Mouse (Mus musculus) neural tube, embryonic 11.5 days (tissue): ENCODE data around the gene Sptbn1. TPM values are rescaled to one million over a fixed set of nuclear protein-coding genes. Genes with fewer than 3 reads are reported as not detected.

Source experiments
- ATAC-seq: fragments of 200-750 bp; cut with Nextera tagmentation; 2 replicates; pipeline ENCODE4 v1.8.0; 2017; ENCODE audit warnings: moderate number of reproducible peaks, mild to moderate bottlenecking, moderate TSS enrichment, moderate library complexity; ENCODE audit not compliant: insufficient read depth, low FRiP score, low TSS enrichment
- DNase-seq: peaks from one replicate; pipeline ENCODE4 v3.0.0-alpha.2; 2015; ENCODE audit warnings: low spot score
- H3K27ac ChIP-seq: fragments of 300-500 bp; sonication (generic); 2 replicates; pipeline ENCODE4 v1.5.1; 2014; ENCODE audit warnings: low read depth, mild to moderate bottlenecking, low read length
- H3K27me3 ChIP-seq: fragments of 300-500 bp; sonication (generic); 2 replicates; pipeline ENCODE4 v1.6.1; 2014; ENCODE audit warnings: mild to moderate bottlenecking, low read length, mixed read lengths; ENCODE audit not compliant: control insufficient read depth, insufficient read depth
- H3K36me3 ChIP-seq: fragments of 300-500 bp; sonication (generic); 2 replicates; pipeline ENCODE4 v1.6.1; 2014; ENCODE audit warnings: mild to moderate bottlenecking, low read length, moderate library complexity, mixed read lengths; ENCODE audit not compliant: control insufficient read depth, insufficient read depth
- H3K4me1 ChIP-seq: fragments of 300-500 bp; sonication (generic); 2 replicates; pipeline ENCODE4 v1.6.1; 2014; ENCODE audit warnings: low read length, mixed read lengths; ENCODE audit not compliant: control insufficient read depth, insufficient read depth
- H3K4me2 ChIP-seq: fragments of 300-500 bp; sonication (generic); 2 replicates; pipeline ENCODE4 v1.6.1; 2014; ENCODE audit warnings: low read depth, mild to moderate bottlenecking, moderate library complexity
- H3K4me3 ChIP-seq: fragments of 300-500 bp; sonication (generic); 2 replicates; pipeline ENCODE4 v1.5.1; 2014; ENCODE audit warnings: low read depth, low read length
- H3K9ac ChIP-seq: fragments of 300-500 bp; sonication (generic); 2 replicates; pipeline ENCODE4 v1.6.1; 2014; ENCODE audit warnings: mild to moderate bottlenecking, low read length
- H3K9me3 ChIP-seq: fragments of 300-500 bp; sonication (generic); 2 replicates; pipeline ENCODE4 v1.6.1; 2016; ENCODE audit warnings: low read length; ENCODE audit not compliant: control insufficient read depth
- WGBS: fragments of 180-500 bp; shearing (Covaris S2); extraction: QIAGEN DNeasy Blood & Tissue Kit; methylation state at CpG from one replicate; pipeline ENCODE4 v1.1.7; 2014; 5-methylcytosine and 5-hydroxymethylcytosine counted together
- polyA plus RNA-seq: library from polyadenylated mRNA; unstranded; fragments of >200 nt; fragmentation: Nextera tagmentation; extraction: Ambion mirVana; gene quantifications from 2 replicates; pipeline ENCODE4 v1.2.1, GENCODE M21; 2014

The Sptbn1 gene
- polyA plus RNA-seq, 1 experiment from 2014 or later = 105 TPM

GRCm38 (mm10) chr11:30147882-30148281, 120.1 kb downstream of the Sptbn1 start:
- H3K27ac ChIP-seq = no peak overlapping the region
- ATAC-seq (no peak), DNase-seq (no peak)
- WGBS = 89% methylated on average over 1 of the region's 1 CpGs
- no peak overlapping the region for H3K9ac ChIP-seq
- peaks cover 2% of the 10 kb centered on the region for H3K36me3 ChIP-seq
- no peaks in the 10 kb centered on the region for H3K4me1 ChIP-seq
- no peaks in the 10 kb centered on the region for H3K27me3 ChIP-seq
- no peaks in the 10 kb centered on the region for H3K9me3 ChIP-seq
- H3K4me2 ChIP-seq = no peak overlapping the region
- H3K4me3 ChIP-seq = no peak overlapping the region

GRCm38 (mm10) chr11:30143090-30143489, 124.9 kb downstream of the Sptbn1 start:
- Histone ChIP-seq H3K9me3 (no peaks in the 10 kb centered on the region), H3K9ac (no peak overlapping the region), H3K4me2 (no peak overlapping the region), H3K4me3 (no peak overlapping the region), H3K4me1 (no peaks in the 10 kb centered on the region), H3K27me3 (no peaks in the 10 kb centered on the region), H3K36me3 (peaks cover 10% of the 10 kb centered on the region), H3K27ac (no peak overlapping the region)
- DNase-seq = no peak
- 88% methylated on average over 6 of the region's 6 CpGs for WGBS
- ATAC-seq = no peak

GRCm38 (mm10) chr11:30139165-30139826, 128.7 kb downstream of the Sptbn1 start:
- no peaks in the 10 kb centered on the region for H3K4me1 ChIP-seq
- peaks cover 16% of the 10 kb centered on the region for H3K36me3 ChIP-seq
- 87% methylated on average over 17 of the region's 17 CpGs for WGBS
- no peaks in the 10 kb centered on the region for H3K9me3 ChIP-seq
- H3K4me3 ChIP-seq = no peak overlapping the region
- H3K9ac ChIP-seq = no peak overlapping the region
- DNase-seq (no peak), ATAC-seq (no peak)
- H3K27ac ChIP-seq = no peak overlapping the region
- H3K27me3 ChIP-seq = no peaks in the 10 kb centered on the region
- no peak overlapping the region for H3K4me2 ChIP-seq

- Histone ChIP-seq H3K9ac (no peak overlapping the region), H3K4me3 (no peak overlapping the region), H3K27ac (no peak overlapping the region), H3K9me3 (no peaks in the 10 kb centered on the region), H3K4me2 (no peak overlapping the region), H3K4me1 (no peaks in the 10 kb centered on the region), H3K36me3 (peaks cover 15% of the 10 kb centered on the region), H3K27me3 (no peaks in the 10 kb centered on the region)
- no peak for ATAC-seq
- no peak for DNase-seq
- 96% methylated on average over 12 of the region's 12 CpGs for WGBS
Observed at GRCm38 (mm10) chr11:30137081-30137480, 130.9 kb downstream of the Sptbn1 start.

- no peaks in the 10 kb centered on the region for H3K27me3 ChIP-seq
- no peak overlapping the region for H3K4me3 ChIP-seq
- WGBS = 77% methylated on average over 1 of the region's 1 CpGs
- no peak overlapping the region for H3K4me2 ChIP-seq
- peaks cover 12% of the 10 kb centered on the region for H3K36me3 ChIP-seq
- H3K27ac ChIP-seq = no peak overlapping the region
- H3K4me1 ChIP-seq = no peaks in the 10 kb centered on the region
- DNase-seq (no peak), ATAC-seq (no peak)
- H3K9ac ChIP-seq = no peak overlapping the region
- H3K9me3 ChIP-seq = no peaks in the 10 kb centered on the region
Observed at GRCm38 (mm10) chr11:30134058-30134457, 133.9 kb downstream of the Sptbn1 start.

- Histone ChIP-seq H3K4me1 (no peaks in the 10 kb centered on the region), H3K36me3 (peaks cover 10% of the 10 kb centered on the region), H3K9ac (no peak overlapping the region), H3K4me2 (no peak overlapping the region), H3K9me3 (no peaks in the 10 kb centered on the region), H3K27me3 (no peaks in the 10 kb centered on the region), H3K4me3 (no peak overlapping the region), H3K27ac (no peak overlapping the region)
- DNase-seq (no peak), ATAC-seq (no peak)
- 94% methylated on average over 6 of the region's 6 CpGs for WGBS
Observed at GRCm38 (mm10) chr11:30132581-30132980, 135.4 kb downstream of the Sptbn1 start.

GRCm38 (mm10) chr11:30131640-30132039, 136.3 kb downstream of the Sptbn1 start:
- ATAC-seq = no peak
- Histone ChIP-seq H3K36me3 (peaks cover 4% of the 10 kb centered on the region; the same call in 1 of the 2 replicates), H3K4me1 (no peaks in the 10 kb centered on the region), H3K27ac (no peak overlapping the region), H3K4me2 (no peak overlapping the region), H3K9me3 (no peaks in the 10 kb centered on the region), H3K4me3 (no peak overlapping the region), H3K9ac (no peak overlapping the region), H3K27me3 (no peaks in the 10 kb centered on the region)
- DNase-seq = no peak
- WGBS = 86% methylated on average over 4 of the region's 4 CpGs

- Histone ChIP-seq H3K27me3 (no peaks in the 10 kb centered on the region), H3K36me3 (peaks cover 2% of the 10 kb centered on the region), H3K9ac (no peak overlapping the region), H3K4me3 (no peak overlapping the region), H3K27ac (no peak overlapping the region), H3K9me3 (no peaks in the 10 kb centered on the region), H3K4me2 (no peak overlapping the region), H3K4me1 (no peaks in the 10 kb centered on the region)
- DNase-seq = no peak
- WGBS = 92% methylated on average over 7 of the region's 7 CpGs
- ATAC-seq = no peak
Observed at GRCm38 (mm10) chr11:30129339-30129738, 138.6 kb downstream of the Sptbn1 start.

GRCm38 (mm10) chr11:30126840-30127239, 141.1 kb downstream of the Sptbn1 start:
- no peak overlapping the region for H3K27ac ChIP-seq
- no peaks in the 10 kb centered on the region for H3K9me3 ChIP-seq
- no peak overlapping the region for H3K9ac ChIP-seq
- DNase-seq (no peak), ATAC-seq (no peak)
- no peak overlapping the region for H3K4me2 ChIP-seq
- H3K36me3 ChIP-seq = peaks cover 2% of the 10 kb centered on the region
- no peaks in the 10 kb centered on the region for H3K4me1 ChIP-seq
- 91% methylated on average over 1 of the region's 1 CpGs for WGBS
- no peak overlapping the region for H3K4me3 ChIP-seq
- no peaks in the 10 kb centered on the region for H3K27me3 ChIP-seq
